Mouse (Mus musculus): ENCODE data around the gene Map3k11. TPM values are rescaled to one million over a fixed set of nuclear protein-coding genes. Genes with fewer than 3 reads are reported as not detected.

Map3k11 gene
- polyA plus RNA-seq, 1 experiment: 141 TPM

DNA sequence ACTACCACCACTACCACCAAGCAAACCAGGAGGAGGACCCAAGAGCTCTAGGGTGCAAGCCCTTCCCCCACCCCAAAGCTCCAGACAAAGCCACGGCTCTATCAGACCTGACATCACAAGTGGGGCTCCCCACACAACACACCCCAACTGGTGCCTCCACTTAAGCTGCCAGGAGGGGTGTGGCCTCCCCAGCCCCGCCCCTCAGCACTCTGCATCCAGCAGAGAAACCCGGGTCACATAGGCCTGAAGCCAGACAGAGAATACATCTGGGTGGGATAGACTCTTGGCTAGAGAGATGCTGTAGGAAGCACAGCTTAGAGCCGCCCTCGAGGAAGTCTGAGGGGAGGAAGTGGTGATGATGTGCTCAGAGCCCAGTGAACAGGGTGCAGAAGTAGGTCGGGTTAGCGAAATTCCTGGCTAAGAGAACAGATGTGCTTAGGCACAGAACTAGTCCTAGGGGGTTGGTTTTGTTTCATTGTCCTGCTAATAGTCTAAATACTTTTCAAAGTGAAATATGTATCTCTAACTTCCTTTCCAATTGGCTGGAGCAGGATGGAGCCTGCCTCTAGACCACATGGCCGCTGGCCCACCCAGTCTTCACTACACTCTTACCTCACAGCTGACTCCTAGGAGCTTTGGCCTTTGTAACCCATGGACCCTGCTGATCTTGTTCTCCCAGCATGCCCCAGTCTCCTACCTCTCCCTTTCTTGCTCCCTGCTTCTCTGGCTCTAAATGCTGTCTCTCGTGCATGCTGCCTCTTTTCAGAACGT is 16.4 kb downstream of the Map3k11 start:
- H3K27me3 ChIP-seq (ENCODE audit: control insufficient read depth, insufficient read depth, low read length): no peaks in the 10 kb centered on the region
- 32% methylated on average over 10 of the region's 10 CpGs for WGBS
- H3K4me3 ChIP-seq (ENCODE audit: control insufficient read depth, insufficient read depth, low read length): no peak overlapping the region
- DNase-seq: peak; percentile 45
- H3K36me3 ChIP-seq (ENCODE audit: control insufficient read depth, insufficient read depth, low read length): peaks cover 29% of the 10 kb centered on the region
- H3K27ac ChIP-seq (ENCODE audit: control insufficient read depth, insufficient read depth, low read length): peak overlapping the region; percentile 52
- H3K4me1 ChIP-seq (replicated peaks; ENCODE audit: control insufficient read depth, insufficient read depth, low read length): peaks cover 22% of the 10 kb centered on the region
- 0 out of 2 replicates have a peak, but pooled peaks have one; percentile 24 for TF ChIP-seq CTCF (IDR thresholded peaks at IDR 0.05; ENCODE audit: borderline replicate concordance, control insufficient read depth, extremely low read depth, insufficient read depth, low read length, poor library complexity)
- no peak for TF ChIP-seq POLR2A (IDR thresholded peaks at IDR 0.05; ENCODE audit: control insufficient read depth, extremely low read depth, insufficient read depth, low read length, poor library complexity)

GRCm38 (mm10) chr19:5710068-5710467 is 21.5 kb downstream of the Map3k11 start:
- 97% methylated on average over 6 of the region's 6 CpGs for WGBS
- Histone ChIP-seq H3K27me3 (ENCODE audit: control insufficient read depth, insufficient read depth, low read length) (no peaks in the 10 kb centered on the region), H3K36me3 (ENCODE audit: control insufficient read depth, insufficient read depth, low read length) (no peaks in the 10 kb centered on the region), H3K4me3 (ENCODE audit: control insufficient read depth, insufficient read depth, low read length) (no peak overlapping the region), H3K4me1 (replicated peaks; ENCODE audit: control insufficient read depth, insufficient read depth, low read length) (peaks cover 14% of the 10 kb centered on the region), H3K27ac (ENCODE audit: control insufficient read depth, insufficient read depth, low read length) (no peak overlapping the region)
- TF ChIP-seq POLR2A (IDR thresholded peaks at IDR 0.05; ENCODE audit: control insufficient read depth, extremely low read depth, insufficient read depth, low read length, poor library complexity) (no peak), CTCF (IDR thresholded peaks at IDR 0.05; ENCODE audit: borderline replicate concordance, control insufficient read depth, extremely low read depth, insufficient read depth, low read length, poor library complexity) (no peak)
- no peak for DNase-seq

GRCm38 (mm10) chr19:5710581-5710980 is 22.0 kb downstream of the Map3k11 start:
- WGBS: 98% methylated on average over 8 of the region's 8 CpGs
- Histone ChIP-seq H3K36me3 (ENCODE audit: control insufficient read depth, insufficient read depth, low read length) (no peaks in the 10 kb centered on the region), H3K27ac (ENCODE audit: control insufficient read depth, insufficient read depth, low read length) (no peak overlapping the region), H3K4me1 (replicated peaks; ENCODE audit: control insufficient read depth, insufficient read depth, low read length) (peaks cover 9% of the 10 kb centered on the region), H3K4me3 (ENCODE audit: control insufficient read depth, insufficient read depth, low read length) (no peak overlapping the region), H3K27me3 (ENCODE audit: control insufficient read depth, insufficient read depth, low read length) (no peaks in the 10 kb centered on the region)
- DNase-seq: no peak
- TF ChIP-seq POLR2A (IDR thresholded peaks at IDR 0.05; ENCODE audit: control insufficient read depth, extremely low read depth, insufficient read depth, low read length, poor library complexity) (no peak), CTCF (IDR thresholded peaks at IDR 0.05; ENCODE audit: borderline replicate concordance, control insufficient read depth, extremely low read depth, insufficient read depth, low read length, poor library complexity) (no peak)

- Histone ChIP-seq H3K4me1 (replicated peaks; ENCODE audit: control insufficient read depth, insufficient read depth, low read length) (peaks cover 4% of the 10 kb centered on the region; the same call in 1 of the 2 replicates), H3K27me3 (ENCODE audit: control insufficient read depth, insufficient read depth, low read length) (no peaks in the 10 kb centered on the region), H3K36me3 (ENCODE audit: control insufficient read depth, insufficient read depth, low read length) (no peaks in the 10 kb centered on the region), H3K27ac (ENCODE audit: control insufficient read depth, insufficient read depth, low read length) (no peak overlapping the region), H3K4me3 (ENCODE audit: control insufficient read depth, insufficient read depth, low read length) (no peak overlapping the region)
- peak; percentile 67 for DNase-seq
- 54% methylated on average over 3 of the region's 3 CpGs for WGBS
- TF ChIP-seq POLR2A (IDR thresholded peaks at IDR 0.05; ENCODE audit: control insufficient read depth, extremely low read depth, insufficient read depth, low read length, poor library complexity): no peak
- no peak for TF ChIP-seq CTCF (IDR thresholded peaks at IDR 0.05; ENCODE audit: borderline replicate concordance, control insufficient read depth, extremely low read depth, insufficient read depth, low read length, poor library complexity)
These were observed 22.7 kb downstream of the Map3k11 start for GRCm38 (mm10) chr19:5711218-5711617.

GRCm38 (mm10) chr19:5711907-5712460 is 23.4 kb downstream of the Map3k11 start:
- H3K36me3 ChIP-seq (ENCODE audit: control insufficient read depth, insufficient read depth, low read length): no peaks in the 10 kb centered on the region
- H3K4me1 ChIP-seq (replicated peaks; ENCODE audit: control insufficient read depth, insufficient read depth, low read length): peaks cover 4% of the 10 kb centered on the region; the same call in 1 of the 2 replicates
- no peaks in the 10 kb centered on the region for H3K27me3 ChIP-seq (ENCODE audit: control insufficient read depth, insufficient read depth, low read length)
- H3K4me3 ChIP-seq (ENCODE audit: control insufficient read depth, insufficient read depth, low read length): no peak overlapping the region
- WGBS: 72% methylated on average over 14 of the region's 14 CpGs
- TF ChIP-seq CTCF (IDR thresholded peaks at IDR 0.05; ENCODE audit: borderline replicate concordance, control insufficient read depth, extremely low read depth, insufficient read depth, low read length, poor library complexity): no peak
- no peak for TF ChIP-seq POLR2A (IDR thresholded peaks at IDR 0.05; ENCODE audit: control insufficient read depth, extremely low read depth, insufficient read depth, low read length, poor library complexity)
- H3K27ac ChIP-seq (ENCODE audit: control insufficient read depth, insufficient read depth, low read length): no peak overlapping the region
- DNase-seq: no peak

DNA sequence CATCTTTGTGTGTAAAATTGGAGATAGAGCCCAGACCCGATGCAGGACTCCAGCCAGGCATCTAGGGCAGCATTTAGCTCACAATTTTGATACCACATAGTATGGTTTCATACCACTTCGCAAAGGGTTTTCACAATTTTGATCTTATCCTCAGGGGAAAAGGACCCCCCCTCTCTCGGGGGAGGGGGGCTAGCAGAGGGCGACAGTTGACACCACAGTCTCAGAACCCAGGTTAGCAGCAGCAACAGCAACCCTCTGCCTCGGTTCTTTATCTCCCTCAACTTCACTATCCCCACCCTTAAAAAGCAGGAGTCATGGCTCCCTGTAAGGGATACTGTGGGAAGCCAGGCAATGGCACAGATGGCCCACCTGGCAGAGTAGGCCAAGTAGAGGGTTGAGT is 24.7 kb downstream of the Map3k11 start:
- WGBS: 82% methylated on average over 5 of the region's 5 CpGs
- H3K36me3 ChIP-seq (ENCODE audit: control insufficient read depth, insufficient read depth, low read length): no peaks in the 10 kb centered on the region; the same call in 1 of the 2 replicates
- no peaks in the 10 kb centered on the region for H3K27me3 ChIP-seq (ENCODE audit: control insufficient read depth, insufficient read depth, low read length)
- H3K27ac ChIP-seq (ENCODE audit: control insufficient read depth, insufficient read depth, low read length): no peak overlapping the region
- DNase-seq: no peak
- H3K4me1 ChIP-seq (replicated peaks; ENCODE audit: control insufficient read depth, insufficient read depth, low read length): peaks cover 4% of the 10 kb centered on the region; the same call in 1 of the 2 replicates
- H3K4me3 ChIP-seq (ENCODE audit: control insufficient read depth, insufficient read depth, low read length): no peak overlapping the region
- TF ChIP-seq CTCF (IDR thresholded peaks at IDR 0.05; ENCODE audit: borderline replicate concordance, control insufficient read depth, extremely low read depth, insufficient read depth, low read length, poor library complexity) (no peak), POLR2A (IDR thresholded peaks at IDR 0.05; ENCODE audit: control insufficient read depth, extremely low read depth, insufficient read depth, low read length, poor library complexity) (no peak)

All from thymus, adult 2 months (tissue).